In the genomic region with DNA sequence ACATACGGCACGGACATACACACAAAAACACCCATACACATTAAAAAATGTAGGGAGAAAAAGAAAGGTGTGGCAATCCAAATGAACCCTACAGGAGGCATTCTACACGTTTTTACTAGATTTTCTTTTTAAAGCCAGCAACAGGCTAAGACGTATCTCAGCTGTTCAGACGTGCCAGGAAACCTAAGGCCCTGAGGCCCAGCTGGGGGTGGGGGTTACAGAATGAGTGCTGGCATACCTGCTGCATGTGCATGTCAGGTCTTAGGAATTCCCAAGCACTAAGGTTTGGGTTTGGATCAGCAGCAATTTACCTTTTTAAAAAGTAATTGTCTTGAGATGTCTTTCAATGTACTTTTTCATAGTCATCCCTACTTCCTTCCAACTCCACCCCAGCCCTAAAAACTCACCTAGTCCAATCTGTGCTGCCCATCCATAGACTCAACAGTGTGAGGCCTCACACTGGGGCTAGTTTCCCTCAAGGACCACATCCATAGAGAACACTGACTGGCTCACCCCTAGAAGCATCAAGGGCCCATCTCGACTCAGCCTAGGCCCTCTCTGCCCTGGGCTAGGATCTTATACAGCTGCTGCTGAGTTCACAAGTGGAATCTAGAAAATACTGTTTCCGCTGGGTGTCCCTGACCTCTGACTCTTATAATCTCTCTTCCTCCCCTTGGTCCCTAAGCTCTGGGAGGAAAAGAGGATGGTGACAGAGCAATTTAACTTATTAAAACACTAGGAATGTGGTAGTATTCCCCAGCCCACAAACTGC, we compare ENCODE assay signal across 9 mouse cellular contexts. TPM values are rescaled to one million over a fixed set of nuclear protein-coding genes. Genes with fewer than 3 reads are reported as not detected.
A peak's percentile ranks its signal among the peaks of the same experiment; 100 is the strongest.
DNase-seq lines count a peak whose midpoint lies in the region; ATAC-seq lines count a peak whose summit lies in the region.
"Had no signal": no experiment of that assay in that cellular context is flagged by ENCODE, and none has a peak within 500 bp of the region (broad histone marks: within the 10 kb centered on the region; RNA-seq: fewer than 3 reads in every experiment).

No protein-coding gene starts in this region.

- WGBS in kidney, embryonic 16.5 days: 23% methylated on average over 7 of the region's 7 CpGs
- 39% methylated on average over 7 of the region's 7 CpGs for WGBS in embryonic facial prominence, embryonic 14.5 days
- WGBS in intestine, embryonic 16.5 days: 47% methylated on average over 7 of the region's 7 CpGs
- WGBS in neural tube, embryonic 12.5 days: 70% methylated on average over 7 of the region's 7 CpGs

- ATAC-seq in kidney, embryonic 16.5 days (ENCODE audit: low FRiP score, low TSS enrichment): no peak
- ATAC-seq in embryonic facial prominence, embryonic 14.5 days (ENCODE audit: low read depth): no peak
- ATAC-seq in intestine, embryonic 16.5 days: no peak
- ATAC-seq in neural tube, embryonic 12.5 days (ENCODE audit: low FRiP score, low read depth): no peak

- H3K4me3 ChIP-seq in kidney, embryonic 16.5 days (ENCODE audit: low read length): peak overlapping the region; percentile 94
- H3K4me3 ChIP-seq in embryonic facial prominence, embryonic 14.5 days (ENCODE audit: low read depth, low read length): peak overlapping the region; percentile 98
- H3K4me3 ChIP-seq in intestine, embryonic 16.5 days (ENCODE audit: low read length): peak overlapping the region; percentile 99
- peak overlapping the region; percentile 13; the same call in 1 of the 2 replicates for H3K4me3 ChIP-seq in neural tube, embryonic 12.5 days

- DNase-seq in kidney, postnatal 14 days: no peak
- peak; percentile 56 for DNase-seq in embryonic facial prominence, embryonic 14.5 days (ENCODE audit: low spot score)
- DNase-seq in spleen, postnatal 36 days (ENCODE audit: low spot score in 2 of 2): no peak
- DNase-seq in gastrocnemius, adult 18-20 months (ENCODE audit: low spot score): no peak
- DNase-seq in left cerebral cortex, adult 9 months (ENCODE audit: low spot score in 2 of 2): no peak
- DNase-seq: thymus, postnatal 25 days had no signal

- H3K27ac ChIP-seq in kidney, embryonic 16.5 days (ENCODE audit: low read length): peak overlapping the region; percentile 100; the same call in 1 of the 2 replicates
- H3K27ac ChIP-seq in embryonic facial prominence, embryonic 14.5 days (replicated peaks; ENCODE audit: low read depth, low read length): peak overlapping the region; percentile 39; the same call in 1 of the 2 replicates
- H3K27ac ChIP-seq in intestine, embryonic 16.5 days (ENCODE audit: low read length): no peak overlapping the region; the same call in 1 of the 2 replicates
- no peak overlapping the region for H3K27ac ChIP-seq in neural tube, embryonic 12.5 days

- peak overlapping the region; percentile 100 for H3K9ac ChIP-seq in kidney, embryonic 16.5 days (replicated peaks; ENCODE audit: low read length)
- H3K9ac ChIP-seq in embryonic facial prominence, embryonic 14.5 days (ENCODE audit: low read depth, low read length): peak overlapping the region; percentile 100
- peak overlapping the region; percentile 100 for H3K9ac ChIP-seq in intestine, embryonic 16.5 days (ENCODE audit: low read depth, low read length)
- 0 out of 2 replicates have a peak overlapping the region, but pooled peaks have one; percentile 98 for H3K9ac ChIP-seq in neural tube, embryonic 12.5 days

- 0 out of 2 replicates have a peak, but pooled peaks cover 4% of the 10 kb centered on the region for H3K36me3 ChIP-seq in kidney, embryonic 16.5 days (ENCODE audit: insufficient read depth, low read length)
- peaks cover 4% of the 10 kb centered on the region for H3K36me3 ChIP-seq in embryonic facial prominence, embryonic 14.5 days (ENCODE audit: control insufficient read depth, insufficient read depth, low read length)
- no peaks in the 10 kb centered on the region for H3K36me3 ChIP-seq in intestine, embryonic 16.5 days (ENCODE audit: control insufficient read depth, insufficient read depth, low read length)
- peaks cover 6% of the 10 kb centered on the region; the same call in 1 of the 2 replicates for H3K36me3 ChIP-seq in neural tube, embryonic 12.5 days

- H3K4me2 ChIP-seq in kidney, embryonic 16.5 days (replicated peaks; ENCODE audit: low read depth, low read length): peak overlapping the region; percentile 87
- H3K4me2 ChIP-seq in embryonic facial prominence, embryonic 14.5 days (ENCODE audit: low read depth, low read length): peak overlapping the region; percentile 90
- H3K4me2 ChIP-seq in intestine, embryonic 16.5 days (ENCODE audit: low read depth, low read length): peak overlapping the region; percentile 58
- peak overlapping the region; percentile 80 for H3K4me2 ChIP-seq in neural tube, embryonic 12.5 days (replicated peaks)

- H3K9me3 ChIP-seq in kidney, embryonic 16.5 days (ENCODE audit: low read length): no peaks in the 10 kb centered on the region
- H3K9me3 ChIP-seq in embryonic facial prominence, embryonic 14.5 days (ENCODE audit: control insufficient read depth, low read length): no peaks in the 10 kb centered on the region
- H3K9me3 ChIP-seq in intestine, embryonic 16.5 days (ENCODE audit: control insufficient read depth, low read length): no peaks in the 10 kb centered on the region
- no peaks in the 10 kb centered on the region for H3K9me3 ChIP-seq in neural tube, embryonic 12.5 days

- H3K27me3 ChIP-seq in kidney, embryonic 16.5 days (ENCODE audit: insufficient read depth, low read length): no peaks in the 10 kb centered on the region
- H3K27me3 ChIP-seq in embryonic facial prominence, embryonic 14.5 days (replicated peaks; ENCODE audit: control insufficient read depth, insufficient read depth, low read length): no peaks in the 10 kb centered on the region
- no peaks in the 10 kb centered on the region for H3K27me3 ChIP-seq in intestine, embryonic 16.5 days (replicated peaks; ENCODE audit: control insufficient read depth, insufficient read depth, low read length)
- H3K27me3 ChIP-seq in neural tube, embryonic 12.5 days (replicated peaks): no peaks in the 10 kb centered on the region

- peaks cover 41% of the 10 kb centered on the region for H3K4me1 ChIP-seq in kidney, embryonic 16.5 days (ENCODE audit: insufficient read depth, low read length)
- peaks cover 21% of the 10 kb centered on the region for H3K4me1 ChIP-seq in embryonic facial prominence, embryonic 14.5 days (ENCODE audit: control insufficient read depth, insufficient read depth, low read length)
- peaks cover 32% of the 10 kb centered on the region for H3K4me1 ChIP-seq in intestine, embryonic 16.5 days (ENCODE audit: control insufficient read depth, insufficient read depth, low read length)
- H3K4me1 ChIP-seq in neural tube, embryonic 12.5 days: peaks cover 30% of the 10 kb centered on the region

RNA-seq across cellular contexts. Expression of a gene that starts 2.2 kb away (rescaled TPM):
- polyA plus RNA-seq in kidney, embryonic 16.5 days (2015; fragmentation: Nextera tagmentation; extraction: Ambion mirVana): 300 and 435 TPM in 2 replicates
- 527 and 534 TPM in 2 replicates for polyA plus RNA-seq in embryonic facial prominence, embryonic 14.5 days (2014; fragmentation: Nextera tagmentation; extraction: Ambion mirVana)
- polyA plus RNA-seq in intestine, embryonic 16.5 days (2015; fragmentation: Nextera tagmentation; extraction: Ambion mirVana): 52.6 and 307 TPM in 2 replicates
- polyA plus RNA-seq in neural tube, embryonic 12.5 days (2016; fragmentation: Nextera tagmentation; extraction: Ambion mirVana): 410 and 452 TPM in 2 replicates
- 100 to 1,000 TPM; 225 to 239 TPM for total RNA-seq in gastrocnemius, adult 18-20 months (2021)

Comparison
In these comparisons a context has a peak if more than half of its experiments do, and no peak if none do; other contexts are left out.
1. H3K27ac ChIP-seq: peak in kidney, embryonic 16.5 days (single experiment) and embryonic facial prominence, embryonic 14.5 days (single experiment); none in intestine, embryonic 16.5 days (single experiment) and neural tube, embryonic 12.5 days (single experiment).
2. H3K4me3 ChIP-seq: peak in every context shown above with its lines; median percentile 99 in intestine, embryonic 16.5 days; 98 in embryonic facial prominence, embryonic 14.5 days; 94 in kidney, embryonic 16.5 days; 13 in neural tube, embryonic 12.5 days.
3. Peak in every context shown above with its lines, with median percentiles within 50 percentile points of each other: H3K4me2 ChIP-seq and H3K9ac ChIP-seq.